Mouse (Mus musculus): ENCODE results near the gene Otud7b.

The Otud7b gene

GRCm38 (mm10) chr3:96084146-96084755, 20.1 kb upstream of the Otud7b start:
- in situ Hi-C loops (cut with MboI, MseI), result no loop called here

GRCm38 (mm10) chr3:96087219-96087618, 17.1 kb upstream of the Otud7b start:
- in situ Hi-C loops (cut with MboI, MseI), result loop anchor here (5.0 kb wide), 1 partner anchor 40 kb away; no protein-coding TSS in a partner anchor

GRCm38 (mm10) chr3:96087801-96088200, 16.5 kb upstream of the Otud7b start:
- in situ Hi-C loops (cut with MboI, MseI), result loop anchor here (5.0 kb wide), 1 partner anchor 40 kb away; no protein-coding TSS in a partner anchor

- in situ Hi-C loops (cut with MboI, MseI), result loop anchor here (5.0 kb wide), 1 partner anchor 37 kb away; no protein-coding TSS in a partner anchor
These were observed 14.3 kb upstream of the Otud7b start for GRCm38 (mm10) chr3:96089882-96090489.

GRCm38 (mm10) chr3:96091146-96091545, 13.2 kb upstream of the Otud7b start:
- in situ Hi-C loops (cut with MboI, MseI), result no loop called here

- in situ Hi-C loops (cut with MboI, MseI), result no loop called here
These were observed 12.4 kb upstream of the Otud7b start for GRCm38 (mm10) chr3:96091966-96092365.

- in situ Hi-C loops (cut with MboI, MseI), result no loop called here
These were observed 10.8 kb upstream of the Otud7b start for GRCm38 (mm10) chr3:96093509-96093908.

- in situ Hi-C loops (cut with MboI, MseI), result no loop called here
These were observed 10.1 kb upstream of the Otud7b start for GRCm38 (mm10) chr3:96094203-96094602.

- in situ Hi-C loops (cut with MboI, MseI), result no loop called here
These were observed 6.2 kb upstream of the Otud7b start for GRCm38 (mm10) chr3:96098168-96098567.

GRCm38 (mm10) chr3:96098616-96099267, 5.6 kb upstream of the Otud7b start:
- in situ Hi-C loops (cut with MboI, MseI), result no loop called here

GRCm38 (mm10) chr3:96102100-96102872, 2.0 kb upstream of the Otud7b start:
- in situ Hi-C loops (cut with MboI, MseI), result loop anchor here (5.0 kb wide), 1 partner anchor 40 kb away; no protein-coding TSS in a partner anchor

- in situ Hi-C loops (cut with MboI, MseI), result loop anchor here (5.0 kb wide), 1 partner anchor 42 kb away; no protein-coding TSS in a partner anchor
These were observed 446 bp upstream of the Otud7b start for GRCm38 (mm10) chr3:96103901-96104260.

GRCm38 (mm10) chr3:96105232-96105747, 963 bp downstream of the Otud7b start:
- in situ Hi-C loops (cut with MboI, MseI), result no loop called here

GRCm38 (mm10) chr3:96106151-96106550, 1.8 kb downstream of the Otud7b start:
- in situ Hi-C loops (cut with MboI, MseI), result no loop called here

- in situ Hi-C loops (cut with MboI, MseI), result no loop called here
These were observed 4.0 kb downstream of the Otud7b start for GRCm38 (mm10) chr3:96108315-96108714.

GRCm38 (mm10) chr3:96113251-96113650, 8.9 kb downstream of the Otud7b start:
- in situ Hi-C loops (cut with MboI, MseI), result no loop called here

- in situ Hi-C loops (cut with MboI, MseI), result no loop called here
These were observed 13.8 kb downstream of the Otud7b start for GRCm38 (mm10) chr3:96118142-96118541.

- in situ Hi-C loops (cut with MboI, MseI), result no loop called here
These were observed 14.4 kb downstream of the Otud7b start for GRCm38 (mm10) chr3:96118702-96119101.

- in situ Hi-C loops (cut with MboI, MseI), result no loop called here
These were observed 19.9 kb downstream of the Otud7b start for GRCm38 (mm10) chr3:96124235-96124634.

- in situ Hi-C loops (cut with MboI, MseI), result loop anchor here (5.0 kb wide), 1 partner anchor 41 kb away; no protein-coding TSS in a partner anchor
These were observed 23.8 kb downstream of the Otud7b start for GRCm38 (mm10) chr3:96128128-96128527.

- in situ Hi-C loops (cut with MboI, MseI), result no loop called here
These were observed 28.2 kb downstream of the Otud7b start for GRCm38 (mm10) chr3:96132478-96132877.

Measured in T-helper 2 cell (primary cell).